Mouse (Mus musculus): ENCODE results near the gene Wipf2. TPM values are rescaled to one million over a fixed set of nuclear protein-coding genes. Genes with fewer than 3 reads are reported as not detected.

The Wipf2 gene
- total and polyA plus RNA-seq, 2 experiments from 2014 or later = 3.5 to 10.4 TPM

DNA sequence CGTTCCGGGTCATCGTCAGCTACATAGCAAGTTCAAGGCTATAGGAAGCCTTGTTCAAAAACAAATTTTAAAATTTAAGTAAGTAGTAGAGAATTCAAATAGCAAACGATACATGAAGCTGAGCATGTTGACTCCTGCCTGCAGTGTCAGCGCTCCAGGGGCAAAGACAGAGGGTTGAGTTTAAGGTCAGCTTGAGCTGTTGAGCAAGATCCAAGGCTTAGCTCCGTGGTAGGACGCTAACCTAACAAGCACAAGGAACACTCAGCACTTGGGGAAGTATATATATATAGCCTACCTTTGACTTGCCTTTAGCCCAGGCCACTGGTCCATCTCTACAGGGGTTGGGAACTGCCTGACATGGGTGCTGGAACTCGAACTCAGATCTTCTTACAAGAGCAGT lies 6.5 kb downstream of the Wipf2 start:
- Histone ChIP-seq H3K4me2 (ENCODE audit: low read depth, low read length) (no peak overlapping the region), H3K9me3 (ENCODE audit: low read length) (no peaks in the 10 kb centered on the region), H3K4me3 (ENCODE audit: low read length) (no peak overlapping the region), H3K36me3 (ENCODE audit: insufficient read depth, low read length) (no peaks in the 10 kb centered on the region), H3K4me1 (ENCODE audit: insufficient read depth, low read length) (peaks cover 12% of the 10 kb centered on the region), H3K27ac (no peak overlapping the region), H3K27me3 (ENCODE audit: insufficient read depth, low read length) (no peaks in the 10 kb centered on the region), H3K9ac (replicated peaks; ENCODE audit: low read length) (no peak overlapping the region)
- no peak for TF ChIP-seq CTCF (IDR thresholded peaks at IDR 0.05; ENCODE audit: low read depth)
- 92% methylated on average over 8 of the region's 8 CpGs for WGBS
- DNase-seq (ENCODE audit: low spot score) (no peak), ATAC-seq (no peak)

GRCm38 (mm10) chr11:98870791-98871190 lies 7.4 kb downstream of the Wipf2 start:
- WGBS = 80% methylated on average over 5 of the region's 5 CpGs
- Histone ChIP-seq H3K4me1 (ENCODE audit: insufficient read depth, low read length) (peaks cover 12% of the 10 kb centered on the region), H3K9ac (replicated peaks; ENCODE audit: low read length) (no peak overlapping the region), H3K27me3 (ENCODE audit: insufficient read depth, low read length) (no peaks in the 10 kb centered on the region), H3K4me3 (ENCODE audit: low read length) (no peak overlapping the region), H3K36me3 (ENCODE audit: insufficient read depth, low read length) (no peaks in the 10 kb centered on the region), H3K9me3 (ENCODE audit: low read length) (no peaks in the 10 kb centered on the region), H3K27ac (no peak overlapping the region), H3K4me2 (ENCODE audit: low read depth, low read length) (no peak overlapping the region)
- DNase-seq (ENCODE audit: low spot score) (no peak), ATAC-seq (no peak)
- TF ChIP-seq CTCF (IDR thresholded peaks at IDR 0.05; ENCODE audit: low read depth) = no peak

GRCm38 (mm10) chr11:98871416-98871815 lies 8.0 kb downstream of the Wipf2 start:
- ATAC-seq (no peak), DNase-seq (ENCODE audit: low spot score) (no peak)
- H3K9me3 ChIP-seq (ENCODE audit: low read length) = no peaks in the 10 kb centered on the region
- no peak overlapping the region for H3K4me2 ChIP-seq (ENCODE audit: low read depth, low read length)
- no peak overlapping the region for H3K9ac ChIP-seq (replicated peaks; ENCODE audit: low read length)
- TF ChIP-seq CTCF (IDR thresholded peaks at IDR 0.05; ENCODE audit: low read depth) = no peak
- no peak overlapping the region for H3K4me3 ChIP-seq (ENCODE audit: low read length)
- no peaks in the 10 kb centered on the region for H3K27me3 ChIP-seq (ENCODE audit: insufficient read depth, low read length)
- 59% methylated on average over 4 of the region's 4 CpGs for WGBS
- peak overlapping the region; percentile 54; the same call in 1 of the 2 replicates for H3K27ac ChIP-seq
- no peaks in the 10 kb centered on the region for H3K36me3 ChIP-seq (ENCODE audit: insufficient read depth, low read length)
- peaks cover 12% of the 10 kb centered on the region for H3K4me1 ChIP-seq (ENCODE audit: insufficient read depth, low read length)

GRCm38 (mm10) chr11:98872040-98872439 lies 8.6 kb downstream of the Wipf2 start:
- peaks cover 12% of the 10 kb centered on the region for H3K4me1 ChIP-seq (ENCODE audit: insufficient read depth, low read length)
- no peaks in the 10 kb centered on the region for H3K36me3 ChIP-seq (ENCODE audit: insufficient read depth, low read length)
- no peaks in the 10 kb centered on the region for H3K9me3 ChIP-seq (ENCODE audit: low read length)
- no peaks in the 10 kb centered on the region for H3K27me3 ChIP-seq (ENCODE audit: insufficient read depth, low read length)
- no peak for DNase-seq (ENCODE audit: low spot score)
- 47% methylated on average over 4 of the region's 4 CpGs for WGBS
- peak overlapping the region; percentile 54; the same call in 1 of the 2 replicates for H3K27ac ChIP-seq
- H3K4me3 ChIP-seq (ENCODE audit: low read length) = no peak overlapping the region
- no peak for ATAC-seq
- no peak for TF ChIP-seq CTCF (IDR thresholded peaks at IDR 0.05; ENCODE audit: low read depth)
- H3K4me2 ChIP-seq (ENCODE audit: low read depth, low read length) = no peak overlapping the region
- no peak overlapping the region for H3K9ac ChIP-seq (replicated peaks; ENCODE audit: low read length)

- no peak overlapping the region for H3K4me3 ChIP-seq (ENCODE audit: low read length)
- H3K36me3 ChIP-seq (ENCODE audit: insufficient read depth, low read length) = no peaks in the 10 kb centered on the region
- H3K27ac ChIP-seq = no peak overlapping the region
- no peaks in the 10 kb centered on the region for H3K27me3 ChIP-seq (ENCODE audit: insufficient read depth, low read length)
- TF ChIP-seq CTCF (IDR thresholded peaks at IDR 0.05; ENCODE audit: low read depth) = no peak
- no peak overlapping the region for H3K9ac ChIP-seq (replicated peaks; ENCODE audit: low read length)
- ATAC-seq = no peak
- H3K9me3 ChIP-seq (ENCODE audit: low read length) = no peaks in the 10 kb centered on the region
- H3K4me2 ChIP-seq (ENCODE audit: low read depth, low read length) = no peak overlapping the region
- peaks cover 4% of the 10 kb centered on the region; the same call in 1 of the 2 replicates for H3K4me1 ChIP-seq (ENCODE audit: insufficient read depth, low read length)
- 95% methylated on average over 9 of the region's 9 CpGs for WGBS
- no peak for DNase-seq (ENCODE audit: low spot score)
Measured at GRCm38 (mm10) chr11:98873900-98874299, 10.5 kb downstream of the Wipf2 start.

- no peak for ATAC-seq
- no peak overlapping the region for H3K9ac ChIP-seq (replicated peaks; ENCODE audit: low read length)
- no peaks in the 10 kb centered on the region for H3K36me3 ChIP-seq (ENCODE audit: insufficient read depth, low read length)
- peaks cover 4% of the 10 kb centered on the region; the same call in 1 of the 2 replicates for H3K4me1 ChIP-seq (ENCODE audit: insufficient read depth, low read length)
- WGBS = 69% methylated on average over 9 of the region's 9 CpGs
- no peak for DNase-seq (ENCODE audit: low spot score)
- H3K4me3 ChIP-seq (ENCODE audit: low read length) = no peak overlapping the region
- H3K9me3 ChIP-seq (ENCODE audit: low read length) = no peaks in the 10 kb centered on the region
- no peak for TF ChIP-seq CTCF (IDR thresholded peaks at IDR 0.05; ENCODE audit: low read depth)
- no peak overlapping the region for H3K4me2 ChIP-seq (ENCODE audit: low read depth, low read length)
- no peaks in the 10 kb centered on the region for H3K27me3 ChIP-seq (ENCODE audit: insufficient read depth, low read length)
- no peak overlapping the region for H3K27ac ChIP-seq
Measured at GRCm38 (mm10) chr11:98877001-98877400, 13.6 kb downstream of the Wipf2 start.

DNA sequence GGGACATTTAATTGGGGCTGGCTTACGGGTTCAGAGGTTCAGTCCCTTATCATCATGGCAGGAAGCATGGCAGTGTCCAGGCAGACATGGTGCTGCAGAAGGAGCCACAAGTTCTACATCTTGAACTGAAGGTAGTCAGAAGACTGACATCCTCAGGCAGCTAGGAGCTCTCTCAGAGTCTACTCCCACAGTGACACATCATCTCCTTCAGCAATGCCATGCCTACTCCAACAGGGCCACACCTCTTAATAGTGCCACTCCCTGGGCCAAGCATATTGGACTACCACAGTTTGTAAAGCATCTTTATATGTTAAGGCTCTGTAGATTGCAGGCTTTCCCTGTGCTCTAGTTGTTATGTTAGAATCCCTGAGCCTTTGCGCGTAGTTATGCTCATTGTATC lies 24.3 kb downstream of the Wipf2 start:
- TF ChIP-seq CTCF (IDR thresholded peaks at IDR 0.05; ENCODE audit: low read depth) = no peak
- ATAC-seq (no peak), DNase-seq (ENCODE audit: low spot score) (no peak)
- H3K4me2 ChIP-seq (ENCODE audit: low read depth, low read length) = no peak overlapping the region
- no peaks in the 10 kb centered on the region for H3K4me1 ChIP-seq (ENCODE audit: insufficient read depth, low read length)
- no peaks in the 10 kb centered on the region for H3K9me3 ChIP-seq (ENCODE audit: low read length)
- peaks cover 63% of the 10 kb centered on the region; the same call in 1 of the 2 replicates for H3K36me3 ChIP-seq (ENCODE audit: insufficient read depth, low read length)
- H3K27ac ChIP-seq = no peak overlapping the region
- H3K27me3 ChIP-seq (ENCODE audit: insufficient read depth, low read length) = no peaks in the 10 kb centered on the region
- H3K9ac ChIP-seq (replicated peaks; ENCODE audit: low read length) = no peak overlapping the region
- no peak overlapping the region for H3K4me3 ChIP-seq (ENCODE audit: low read length)
- WGBS = 97% methylated on average over 3 of the region's 3 CpGs
